In genomic region chr2:12297287-12297686, GRCm38 (mm10) we compare ENCODE assay signal across 31 mouse cellular contexts. TPM values are rescaled to one million over a fixed set of nuclear protein-coding genes. Genes with fewer than 3 reads are reported as not detected.
DNase-seq lines count a peak whose midpoint lies in the region; ATAC-seq and TF ChIP-seq lines count a peak whose summit lies in the region.
"Had no signal": no experiment of that assay in that cellular context is flagged by ENCODE, and none has a peak within 500 bp of the region (broad histone marks: within the 10 kb centered on the region; RNA-seq: fewer than 3 reads in every experiment).

No protein-coding gene starts in this region.

- TF ChIP-seq POLR2A in cortical plate, adult 2 months (IDR thresholded peaks at IDR 0.05; ENCODE audit: extremely low read depth, insufficient read depth, low read length) = no peak

- no peak overlapping the region for H3K4me2 ChIP-seq in hindbrain, postnatal 0 days (ENCODE audit: low read depth, low read length)
- H3K4me2 ChIP-seq in hindbrain, embryonic 14.5 days (replicated peaks) = no peak overlapping the region
- no peak overlapping the region for H3K4me2 ChIP-seq in stomach, postnatal 0 days (replicated peaks; ENCODE audit: low read depth)
- H3K4me2 ChIP-seq: embryonic facial prominence, embryonic 15.5 days; forebrain, embryonic 13.5 days; heart, embryonic 15.5 days; hindbrain, embryonic 12.5 days; liver, embryonic 12.5 days; neural tube, embryonic 12.5 days; stomach, embryonic 15.5 days had no signal

- H3K4me1 ChIP-seq in hindbrain, postnatal 0 days (ENCODE audit: insufficient read depth, low read length) = peaks cover 8% of the 10 kb centered on the region
- no peaks in the 10 kb centered on the region for H3K4me1 ChIP-seq in hindbrain, embryonic 14.5 days (replicated peaks; ENCODE audit: control insufficient read depth, insufficient read depth, low read length)
- peaks cover 5% of the 10 kb centered on the region for H3K4me1 ChIP-seq in cortical plate, adult 2 months (ENCODE audit: control insufficient read depth, insufficient read depth, low read length)
- no peaks in the 10 kb centered on the region for H3K4me1 ChIP-seq in stomach, postnatal 0 days (replicated peaks; ENCODE audit: control insufficient read depth, insufficient read depth)
- H3K4me1 ChIP-seq: stomach, embryonic 15.5 days had no signal

- H3K9ac ChIP-seq in hindbrain, postnatal 0 days (replicated peaks; ENCODE audit: low read length) = no peak overlapping the region
- H3K9ac ChIP-seq in hindbrain, embryonic 14.5 days = no peak overlapping the region
- H3K9ac ChIP-seq in stomach, postnatal 0 days (ENCODE audit: low read length) = no peak overlapping the region
- H3K9ac ChIP-seq: embryonic facial prominence, embryonic 15.5 days; forebrain, embryonic 13.5 days; heart, embryonic 15.5 days; hindbrain, embryonic 12.5 days; liver, embryonic 12.5 days; liver, postnatal 0 days; neural tube, embryonic 12.5 days; stomach, embryonic 15.5 days had no signal

- no peak for TF ChIP-seq EP300 in stomach, postnatal 0 days (optimal IDR thresholded peaks at IDR 0.05)

- WGBS in hindbrain, postnatal 0 days = 66% methylated on average over 5 of the region's 5 CpGs
- WGBS in hindbrain, embryonic 14.5 days = 82% methylated on average over 5 of the region's 5 CpGs
- WGBS in stomach, postnatal 0 days = 86% methylated on average over 5 of the region's 5 CpGs

- intact Hi-C loops in left cerebral cortex, postnatal 4 days (cut with DNase I) = loop anchor here (10.0 kb wide), 1 partner anchor 142 kb away; no protein-coding TSS in a partner anchor

- H3K27ac ChIP-seq in hindbrain, postnatal 0 days = no peak overlapping the region
- no peak overlapping the region for H3K27ac ChIP-seq in hindbrain, embryonic 14.5 days
- no peak overlapping the region for H3K27ac ChIP-seq in cortical plate, adult 2 months (ENCODE audit: insufficient read depth, low read length)
- no peak overlapping the region for H3K27ac ChIP-seq in stomach, postnatal 0 days (replicated peaks)
- H3K27ac ChIP-seq: embryonic facial prominence, embryonic 10.5 days; embryonic facial prominence, embryonic 15.5 days; forebrain, embryonic 13.5 days; heart, embryonic 10.5 days; heart, embryonic 15.5 days; hindbrain, embryonic 12.5 days; liver, embryonic 12.5 days; macrophage; neural tube, embryonic 12.5 days; stomach, embryonic 15.5 days had no signal

- peaks cover 5% of the 10 kb centered on the region; the same call in 1 of the 2 replicates for H3K27me3 ChIP-seq in hindbrain, postnatal 0 days (ENCODE audit: insufficient read depth, low read length)
- peaks cover 13% of the 10 kb centered on the region for H3K27me3 ChIP-seq in hindbrain, embryonic 14.5 days (ENCODE audit: control insufficient read depth, insufficient read depth, low read length)
- no peaks in the 10 kb centered on the region for H3K27me3 ChIP-seq in stomach, postnatal 0 days (ENCODE audit: control insufficient read depth, insufficient read depth, low read length)
- H3K27me3 ChIP-seq: stomach, embryonic 15.5 days had no signal

- H3K4me3 ChIP-seq in hindbrain, postnatal 0 days (ENCODE audit: low read length) = no peak overlapping the region
- no peak overlapping the region for H3K4me3 ChIP-seq in hindbrain, embryonic 14.5 days (replicated peaks; ENCODE audit: low read length)
- H3K4me3 ChIP-seq in cortical plate, adult 2 months (ENCODE audit: insufficient read depth, low read length) = no peak overlapping the region
- H3K4me3 ChIP-seq in stomach, postnatal 0 days (ENCODE audit: low read depth, low read length) = no peak overlapping the region
- H3K4me3 ChIP-seq: embryonic facial prominence, embryonic 10.5 days; embryonic facial prominence, embryonic 15.5 days; forebrain, embryonic 13.5 days; heart, embryonic 10.5 days; heart, embryonic 15.5 days; hindbrain, embryonic 12.5 days; liver, embryonic 12.5 days; myocyte; neural tube, embryonic 12.5 days; stomach, embryonic 15.5 days had no signal

- no peaks in the 10 kb centered on the region for H3K36me3 ChIP-seq in hindbrain, postnatal 0 days (ENCODE audit: insufficient read depth, low read length)
- no peaks in the 10 kb centered on the region for H3K36me3 ChIP-seq in hindbrain, embryonic 14.5 days (replicated peaks; ENCODE audit: control insufficient read depth, insufficient read depth)
- H3K36me3 ChIP-seq in stomach, postnatal 0 days (ENCODE audit: control insufficient read depth, insufficient read depth, low read length) = no peaks in the 10 kb centered on the region
- H3K36me3 ChIP-seq: embryonic facial prominence, embryonic 10.5 days; embryonic facial prominence, embryonic 15.5 days; heart, embryonic 10.5 days; heart, embryonic 15.5 days; hindbrain, embryonic 12.5 days; liver, embryonic 12.5 days; neural tube, embryonic 12.5 days; stomach, embryonic 15.5 days had no signal

- H3K9me3 ChIP-seq in hindbrain, postnatal 0 days (ENCODE audit: low read length) = no peaks in the 10 kb centered on the region
- no peaks in the 10 kb centered on the region for H3K9me3 ChIP-seq in hindbrain, embryonic 14.5 days (ENCODE audit: control insufficient read depth, low read length)
- no peaks in the 10 kb centered on the region for H3K9me3 ChIP-seq in stomach, postnatal 0 days (ENCODE audit: control insufficient read depth, low read length)
- H3K9me3 ChIP-seq: embryonic facial prominence, embryonic 10.5 days; embryonic facial prominence, embryonic 15.5 days; forebrain, embryonic 13.5 days; heart, embryonic 10.5 days; heart, embryonic 15.5 days; hindbrain, embryonic 12.5 days; liver, embryonic 12.5 days; neural tube, embryonic 12.5 days; stomach, embryonic 15.5 days had no signal

- peak; percentile 46 for TF ChIP-seq CTCF in hindbrain, postnatal 0 days (IDR thresholded peaks at IDR 0.05; ENCODE audit: low read depth)
- TF ChIP-seq CTCF in cortical plate, adult 2 months (IDR thresholded peaks at IDR 0.05; ENCODE audit: extremely low read depth, insufficient read depth, low read length) = peak; percentile 19; the same call in 1 of the 2 replicates
- peak; percentile 40 for TF ChIP-seq CTCF in stomach, postnatal 0 days (IDR thresholded peaks at IDR 0.05; ENCODE audit: low read depth)

- no peak for ATAC-seq in hindbrain, postnatal 0 days
- no peak for ATAC-seq in hindbrain, embryonic 14.5 days (ENCODE audit: low FRiP score)
- ATAC-seq in stomach, postnatal 0 days (ENCODE audit: low FRiP score, low TSS enrichment) = no peak
- ATAC-seq: activated CD4-positive, CD25-positive, alpha-beta regulatory T cell, adult 4 months; forebrain, embryonic 13.5 days; liver, embryonic 12.5 days; liver, postnatal 0 days; midbrain, embryonic 16.5 days had no signal

- DNase-seq in hindbrain, postnatal 0 days (ENCODE audit: low spot score) = peak; percentile 52
- DNase-seq in hindbrain, embryonic 14.5 days (ENCODE audit: low spot score) = no peak
- peak; percentile 51 for DNase-seq in left cerebral cortex, postnatal 4 days
- no peak for DNase-seq in left cerebral cortex, adult 18-20 months (ENCODE audit: low spot score in 2 of 2)
- DNase-seq in stomach, postnatal 0 days (ENCODE audit: low spot score) = no peak
- no peak for DNase-seq in lung, postnatal 36 days
- DNase-seq: adrenal gland, adult 8-10 months; B cell, adult 2 months; cerebellum, adult 9-10 months; gastrocnemius, postnatal 14 days; heart, postnatal 36 days; kidney, adult 18-20 months; kidney, postnatal 4 days; liver, postnatal 0 days; right cerebral cortex, postnatal 14 days; thymus, postnatal 14 days had no signal

RNA-seq across cellular contexts. Expression of gene Itga8, which starts 4.4 kb away (rescaled TPM):
- total RNA-seq in hindbrain, postnatal 0 days (2014; rRNA removed) = 3.6 and 5.3 TPM in 2 replicates
- 2.9 and 3.2 TPM in 2 replicates for polyA plus RNA-seq in hindbrain, postnatal 0 days (2015; fragmentation: Nextera tagmentation; extraction: Ambion mirVana)
- 4.1 and 5.3 TPM in 2 replicates for polyA plus RNA-seq in hindbrain, embryonic 14.5 days (2014; fragmentation: Nextera tagmentation; extraction: Ambion mirVana)
- total RNA-seq in left cerebral cortex, postnatal 4 days (2021) = 1 to 10 TPM; 6.1 to 6.5 TPM
- 10 to 100 TPM in 1 of 2 experiments, 1 to 10 TPM in 1; 8.7 to 11.8 TPM for total RNA-seq in left cerebral cortex, adult 18-20 months (2021)
- polyA plus RNA-seq in cortical plate, adult 2 months (2012; rRNA removed) = 5.0 and 6.1 TPM in 2 replicates
- polyA plus RNA-seq in stomach, postnatal 0 days (2015; fragmentation: Nextera tagmentation; extraction: Ambion mirVana) = 7.5 and 7.7 TPM in 2 replicates
- total RNA-seq: megakaryocyte-erythroid progenitor cell, adult 5-6 weeks had no signal
- polyA plus RNA-seq: activated CD4-positive, CD25-positive, alpha-beta regulatory T cell, adult 4 months had no signal

Comparison
In these comparisons a context has a peak if more than half of its experiments do, and no peak if none do; other contexts are left out.
1. DNase-seq: peak in hindbrain, postnatal 0 days (single experiment) and left cerebral cortex, postnatal 4 days (single experiment); none in hindbrain, embryonic 14.5 days (single experiment), left cerebral cortex, adult 18-20 months (0 of 2), stomach, postnatal 0 days (single experiment) and lung, postnatal 36 days (single experiment).
2. Peak in every context shown above with its lines, with median percentiles within 50 percentile points of each other: CTCF ChIP-seq.